Mouse (Mus musculus): ENCODE measurements around the gene E130308A19Rik.

GRCm38 (mm10) chr4:59646020-59646696 is 20.1 kb downstream of the E130308A19Rik start:
- no peak for TF ChIP-seq CTCF (IDR thresholded peaks at IDR 0.05; ENCODE audit: low read depth, low read length)
- TF ChIP-seq POLR2A (IDR thresholded peaks at IDR 0.05; ENCODE audit: borderline replicate concordance, low read depth, low read length), result no peak

Data from bone marrow macrophage, adult 2 months (primary cell).